Mouse (Mus musculus) cerebellum, adult 9-10 months (tissue): ENCODE results near the gene Aatk.

ENCODE experiments used
- DNase-seq: peaks from one replicate; pipeline ENCODE4 v3.0.0; 2022

Aatk gene

DNA sequence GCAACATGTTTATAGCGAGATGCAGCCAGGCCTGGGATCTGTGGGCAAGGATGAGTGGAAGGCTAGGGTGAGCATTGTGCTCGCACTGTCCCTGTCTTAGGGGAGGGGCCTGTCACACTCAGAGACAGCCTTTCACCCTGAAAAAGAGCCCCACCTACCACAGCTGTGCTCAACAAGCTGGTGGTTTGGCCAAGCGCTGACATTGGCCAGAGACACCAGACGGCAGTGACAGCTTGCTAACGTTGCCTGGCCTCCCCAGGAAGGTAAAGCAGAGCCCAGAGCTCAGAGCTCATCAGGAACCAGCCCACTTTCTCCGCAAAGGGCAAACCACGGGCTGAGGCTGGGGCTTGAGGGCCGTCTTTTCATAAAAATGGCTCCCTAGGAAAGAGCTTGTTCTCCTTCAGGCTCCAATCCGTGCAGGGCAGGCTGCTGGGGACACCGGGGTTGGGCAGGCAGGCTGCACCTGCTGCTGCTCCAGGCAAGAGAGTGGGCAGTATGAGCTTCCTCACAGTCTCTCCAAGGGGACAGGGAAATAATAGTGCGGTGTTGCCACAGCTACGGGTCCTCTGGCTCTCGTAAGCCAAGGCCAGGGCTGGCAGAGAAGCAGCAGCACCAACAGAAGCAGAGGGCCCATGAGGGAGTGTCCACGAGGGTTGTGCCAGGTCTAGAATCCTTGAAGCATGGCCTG lies 4.3 kb upstream of the Aatk start:
- no peak for DNase-seq

DNA sequence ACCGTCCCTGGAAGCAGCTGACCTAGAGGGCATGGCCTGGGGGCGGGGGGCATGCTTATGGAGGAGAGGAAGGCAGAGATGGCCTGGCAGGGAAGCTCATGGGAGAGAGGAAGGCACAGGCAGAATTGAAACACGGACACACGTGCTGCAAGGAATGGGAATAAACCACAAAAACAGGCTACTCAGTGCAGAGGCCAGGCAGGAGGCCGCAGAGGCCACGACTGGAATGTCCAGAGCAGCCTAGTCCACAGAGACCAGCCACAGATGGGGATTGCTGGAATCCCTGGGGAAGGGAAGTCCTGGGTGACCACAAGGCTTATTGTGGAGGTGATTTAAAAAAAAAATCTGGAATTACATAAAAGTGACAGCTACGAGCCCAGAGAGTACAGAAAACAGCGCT lies 2.1 kb upstream of the Aatk start:
- DNase-seq: no peak

DNA sequence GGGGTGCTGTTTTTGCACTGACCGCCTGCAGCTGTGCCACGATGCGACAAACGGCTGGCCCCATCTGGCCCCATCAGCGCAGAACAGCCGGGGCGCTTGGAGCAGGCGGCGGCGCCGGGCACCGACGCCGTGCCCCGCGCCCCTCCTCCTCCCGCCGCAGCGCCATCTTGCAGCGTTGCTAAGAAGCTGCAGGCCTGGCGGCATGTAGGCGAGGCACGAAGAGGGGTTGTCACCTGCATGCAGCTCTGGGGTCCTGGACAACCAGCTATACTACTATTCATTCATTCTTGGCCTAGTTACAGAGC lies 1.2 kb upstream of the Aatk start:
- no peak for DNase-seq

DNA sequence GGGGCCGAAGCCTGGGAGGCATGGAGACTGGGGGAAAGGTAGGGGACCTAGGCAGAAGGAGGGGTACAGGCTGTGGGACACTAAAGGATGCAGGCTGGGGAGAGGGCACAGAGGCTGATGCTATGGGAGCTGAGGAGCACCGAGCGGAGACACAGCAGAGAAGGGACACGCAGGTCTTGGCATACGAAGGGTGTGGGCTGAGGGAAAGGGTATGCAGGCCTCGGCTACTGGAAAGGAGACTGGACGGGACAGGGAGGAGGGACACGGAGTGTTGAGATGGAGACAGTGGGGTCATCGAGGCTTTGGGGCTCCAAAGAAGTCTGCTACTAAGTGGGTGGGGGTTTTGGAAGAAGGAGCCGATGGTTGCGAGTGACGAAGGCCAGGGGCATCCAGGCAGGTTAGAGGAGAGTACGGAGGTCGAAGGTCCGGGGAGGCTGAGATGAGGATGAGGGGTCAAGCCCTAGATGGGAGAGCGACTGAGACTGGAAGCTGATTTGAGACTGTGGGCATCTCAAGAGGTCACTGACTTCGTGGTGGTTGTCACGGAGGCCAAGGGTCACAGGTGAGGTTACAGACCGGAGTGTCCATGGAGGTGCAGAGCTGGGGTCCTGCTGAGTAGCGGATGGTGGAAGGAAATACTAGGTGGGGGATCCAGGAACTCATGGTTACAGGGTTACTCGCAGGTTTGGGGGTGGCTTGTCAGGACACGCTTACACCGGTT lies 724 bp upstream of the Aatk start:
- DNase-seq: no peak

DNA sequence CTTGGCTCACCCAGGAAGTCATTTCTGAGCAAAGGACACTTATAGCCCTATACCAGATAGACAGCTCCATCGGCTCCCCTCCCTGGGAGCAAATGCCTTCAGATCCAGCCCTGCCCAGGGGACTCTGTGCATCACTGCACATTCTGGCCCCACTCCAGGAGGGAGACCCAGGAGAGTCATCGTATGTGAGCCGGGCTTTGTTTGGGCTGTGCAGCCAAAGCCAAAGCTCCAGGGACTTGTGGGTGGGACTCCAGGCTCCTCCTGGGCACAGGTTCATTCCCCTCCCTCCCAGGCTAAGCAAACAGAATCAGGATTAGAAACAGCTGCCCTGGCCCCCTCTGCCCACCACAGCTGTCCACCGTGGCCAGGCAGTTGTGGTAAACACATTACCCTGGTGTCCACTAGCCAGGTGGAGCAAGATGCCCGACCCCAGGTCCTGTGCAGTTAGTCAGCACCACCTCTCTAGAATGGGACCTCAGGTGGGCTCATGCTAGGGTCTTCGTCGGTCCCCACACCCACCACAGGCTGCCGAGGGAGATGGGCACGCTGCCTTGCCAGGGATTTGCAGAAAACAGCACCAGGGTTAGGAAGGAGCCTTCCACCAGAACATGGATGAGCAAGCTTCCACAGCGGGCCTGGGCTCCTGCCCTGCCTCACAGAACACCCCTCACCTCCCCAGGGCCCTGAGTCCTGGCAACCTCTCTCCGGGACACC lies 971 bp downstream of the Aatk start:
- no peak for DNase-seq

DNA sequence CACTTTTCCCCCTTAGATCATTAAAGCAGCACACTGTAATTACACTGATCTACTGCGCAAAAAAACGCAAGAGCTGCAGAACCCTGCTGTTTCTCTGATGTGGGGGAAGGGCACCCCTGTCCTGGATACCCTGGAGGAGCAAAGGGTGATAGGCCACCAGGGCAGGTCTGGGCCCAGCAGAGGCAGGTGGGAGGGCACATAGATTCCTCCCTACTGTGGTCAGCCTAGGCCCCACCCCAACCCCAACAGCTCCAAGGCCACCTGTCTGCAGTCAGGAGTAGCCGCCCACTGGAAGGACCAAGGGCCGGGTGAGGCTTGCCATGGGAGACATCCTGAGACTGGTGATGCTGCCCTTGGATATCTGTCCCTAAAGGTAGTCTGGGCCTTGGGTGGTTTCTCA lies 1.6 kb downstream of the Aatk start:
- DNase-seq: no peak

DNA sequence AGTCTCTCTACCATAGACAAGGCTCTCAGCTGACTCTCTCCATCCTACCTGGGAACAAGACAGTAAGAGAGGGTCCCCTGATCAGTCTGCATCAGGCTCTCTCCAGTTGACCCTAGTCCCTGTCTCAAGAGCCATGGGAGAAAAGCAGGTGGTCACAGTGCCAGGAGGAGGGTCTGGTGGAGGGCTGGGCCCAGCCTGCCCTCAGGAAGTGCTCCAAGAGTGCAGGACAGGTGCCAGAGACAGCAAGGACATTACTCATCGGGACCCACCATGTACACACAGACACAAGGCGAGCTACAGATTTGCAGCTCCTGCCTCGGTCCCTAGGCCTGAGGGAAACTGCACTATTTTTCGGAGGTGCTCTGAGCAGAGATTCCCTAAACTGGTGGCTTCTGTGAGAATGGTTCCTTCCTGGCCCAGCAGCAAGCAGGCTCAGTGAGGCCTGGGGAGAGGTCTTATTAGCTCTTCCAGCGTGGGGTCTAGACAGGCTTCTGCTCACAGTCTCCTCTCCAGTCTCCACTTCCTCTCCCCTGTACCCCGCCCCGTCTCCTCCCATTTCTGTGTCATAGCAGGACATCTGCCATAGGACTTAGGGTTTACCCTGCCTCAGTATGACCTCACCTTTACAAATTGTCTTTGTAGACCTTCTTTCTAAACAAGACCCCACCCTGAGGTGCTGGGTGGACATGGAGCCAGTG lies 4.7 kb downstream of the Aatk start:
- no peak for DNase-seq

DNA sequence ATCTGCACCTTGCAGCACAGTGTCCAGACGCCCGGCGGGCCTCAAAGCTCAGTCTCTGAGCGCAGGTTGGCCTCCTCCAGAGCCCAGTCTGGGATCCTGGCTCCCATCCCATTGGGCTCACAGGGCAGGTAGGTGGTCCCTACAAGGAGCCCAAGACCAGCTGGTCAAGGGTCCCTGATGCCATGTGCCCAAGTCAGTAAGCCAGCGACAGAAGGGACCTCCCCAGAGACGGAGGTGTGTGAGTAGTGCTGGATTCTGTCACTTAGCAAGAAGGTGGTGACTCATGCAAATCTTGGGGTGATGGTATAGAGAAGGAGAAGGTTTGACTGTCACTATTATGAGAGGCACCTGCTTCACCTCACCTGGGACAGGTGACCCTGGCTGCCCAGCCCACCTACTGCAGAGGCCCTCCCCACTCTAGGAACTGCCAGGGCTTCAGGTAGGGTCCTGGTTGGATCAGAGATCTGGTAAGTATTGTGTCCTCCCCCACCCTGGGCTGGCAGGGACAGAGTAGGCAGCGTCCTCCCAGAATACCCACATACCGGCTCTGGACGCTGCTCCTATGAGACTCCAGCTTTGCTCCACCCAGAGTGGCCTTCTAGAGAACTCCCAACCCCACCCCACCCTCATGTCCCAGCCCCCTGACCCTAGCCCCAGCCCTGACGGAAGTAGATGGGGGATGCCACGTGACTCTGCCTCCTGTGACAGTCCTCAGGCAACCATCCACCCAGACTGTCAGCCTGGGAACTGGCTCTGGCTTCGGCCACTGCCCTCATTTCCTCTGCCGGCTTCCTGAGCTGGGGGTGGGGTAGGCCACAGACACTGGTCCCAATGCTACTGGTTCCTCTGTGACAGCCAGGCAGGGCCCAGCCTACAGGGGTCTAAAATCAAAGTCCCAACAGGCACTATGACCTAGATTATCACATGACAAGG lies 5.5 kb downstream of the Aatk start:
- DNase-seq: no peak

DNA sequence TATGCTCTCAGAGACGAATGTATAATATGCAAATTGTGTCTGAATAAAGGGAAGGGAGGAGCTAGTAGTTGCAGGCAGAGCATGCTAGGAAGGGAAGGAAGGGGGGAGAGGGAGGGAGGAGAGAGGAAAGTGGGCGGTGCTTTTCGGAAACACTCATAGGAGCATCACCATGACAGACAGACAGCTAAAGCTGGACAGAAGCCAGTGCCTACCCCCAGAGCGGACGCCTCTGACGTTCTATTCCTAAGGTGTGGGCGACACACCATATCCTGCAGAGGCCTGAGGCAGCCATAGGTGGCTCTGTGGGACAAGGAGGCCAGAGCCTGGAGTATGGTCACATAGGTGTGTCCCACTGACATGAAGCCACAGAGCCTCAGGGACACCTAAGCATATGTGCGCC lies 6.5 kb downstream of the Aatk start:
- DNase-seq: no peak

DNA sequence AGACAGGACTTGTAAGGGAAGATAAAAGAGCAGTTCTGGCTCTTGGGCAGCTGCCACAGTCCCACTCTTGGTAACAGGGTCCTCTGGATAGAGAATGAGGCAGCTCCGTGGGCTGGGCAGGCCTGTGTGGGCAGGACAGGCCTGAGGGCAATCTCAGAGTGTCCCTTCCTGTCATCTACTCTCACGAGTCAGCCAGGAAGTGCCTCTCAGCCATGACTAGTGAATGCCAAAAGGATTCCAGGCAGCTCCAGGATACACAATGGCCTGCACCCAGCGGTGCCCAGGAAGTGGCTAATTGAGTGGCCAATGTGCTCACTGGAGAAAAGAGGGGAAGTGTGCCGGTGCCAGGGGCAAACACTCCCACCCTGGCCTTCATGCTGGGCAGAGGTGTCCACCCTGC lies 7.4 kb downstream of the Aatk start:
- DNase-seq: no peak

DNA sequence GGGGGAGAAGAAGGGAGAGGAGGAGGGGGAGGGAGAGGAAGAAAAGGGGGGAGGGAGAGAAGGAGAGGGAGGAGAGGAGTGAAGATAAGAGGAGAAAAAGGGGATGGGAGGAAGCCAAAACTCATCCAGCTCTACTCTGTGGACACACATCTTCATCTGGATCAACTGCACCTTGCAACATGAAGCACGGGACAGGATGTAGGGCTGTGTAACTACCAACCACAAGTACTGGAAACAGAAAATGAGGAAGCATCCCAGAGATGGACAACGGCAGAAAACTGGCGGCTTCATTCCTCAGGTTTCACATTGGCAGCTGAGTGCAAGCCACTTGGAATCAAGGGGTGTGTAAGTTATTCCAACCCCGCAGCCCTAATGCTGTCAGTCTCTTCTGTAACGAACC lies 12.2 kb downstream of the Aatk start:
- DNase-seq: no peak

DNA sequence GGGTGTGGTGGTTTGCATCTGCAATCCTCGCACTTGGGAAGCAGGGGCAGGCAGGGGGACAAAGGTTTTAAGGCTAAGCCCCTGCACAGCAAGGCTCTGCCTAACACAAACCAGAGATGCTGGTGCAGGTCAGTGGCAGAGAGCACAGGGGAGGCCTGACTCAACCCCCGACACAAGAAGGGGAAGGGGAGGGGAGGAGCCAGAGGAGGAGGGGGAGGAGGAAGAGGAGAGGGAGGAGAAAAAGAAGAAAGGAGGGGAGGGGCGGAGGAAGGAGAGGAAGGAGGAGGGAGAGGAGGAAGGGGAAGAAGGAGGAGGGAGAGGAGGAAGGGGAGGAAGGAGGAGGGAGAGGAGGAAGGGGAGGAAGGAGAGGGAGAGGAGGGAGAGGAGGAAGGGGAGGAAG lies 12.7 kb downstream of the Aatk start:
- DNase-seq: no peak

DNA sequence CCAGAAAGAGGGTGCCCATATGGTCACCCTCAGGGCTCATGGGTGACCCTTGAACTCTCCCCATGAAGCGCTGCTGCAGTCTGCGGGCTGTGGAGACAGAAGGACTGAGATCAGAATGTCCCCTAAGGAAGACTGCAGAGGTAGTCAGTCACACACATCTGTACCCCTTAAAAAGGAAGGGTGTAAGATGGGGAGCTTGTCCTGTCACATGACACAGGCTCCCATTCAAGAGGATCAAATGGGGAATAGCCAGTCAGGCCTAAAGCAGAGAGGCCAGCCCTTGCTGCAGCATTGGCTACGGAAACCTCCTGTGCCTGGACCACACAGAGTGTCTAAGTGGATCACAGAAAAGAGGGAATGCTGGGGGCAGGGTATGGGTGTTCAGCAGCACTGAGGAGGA lies 13.5 kb downstream of the Aatk start:
- DNase-seq: no peak

DNA sequence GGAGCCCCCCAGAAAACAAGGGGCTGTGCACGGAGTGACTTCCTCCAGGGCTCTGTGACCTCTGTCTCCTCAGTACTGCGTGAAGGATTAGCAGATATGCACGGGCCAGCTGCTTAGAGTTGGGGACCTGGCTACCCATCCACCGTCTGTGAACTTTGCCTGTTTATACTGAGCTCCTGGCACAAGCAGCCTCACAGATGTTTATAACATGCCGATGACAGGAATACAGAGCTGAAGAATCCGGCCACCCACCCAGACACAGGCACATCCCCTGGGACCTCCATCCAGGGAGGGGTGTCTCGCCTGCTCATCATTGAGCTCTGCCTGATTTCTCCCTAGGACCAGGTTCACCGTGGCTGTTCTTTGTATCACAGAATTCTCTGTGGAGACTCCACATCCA lies 14.9 kb downstream of the Aatk start:
- no peak for DNase-seq

DNA sequence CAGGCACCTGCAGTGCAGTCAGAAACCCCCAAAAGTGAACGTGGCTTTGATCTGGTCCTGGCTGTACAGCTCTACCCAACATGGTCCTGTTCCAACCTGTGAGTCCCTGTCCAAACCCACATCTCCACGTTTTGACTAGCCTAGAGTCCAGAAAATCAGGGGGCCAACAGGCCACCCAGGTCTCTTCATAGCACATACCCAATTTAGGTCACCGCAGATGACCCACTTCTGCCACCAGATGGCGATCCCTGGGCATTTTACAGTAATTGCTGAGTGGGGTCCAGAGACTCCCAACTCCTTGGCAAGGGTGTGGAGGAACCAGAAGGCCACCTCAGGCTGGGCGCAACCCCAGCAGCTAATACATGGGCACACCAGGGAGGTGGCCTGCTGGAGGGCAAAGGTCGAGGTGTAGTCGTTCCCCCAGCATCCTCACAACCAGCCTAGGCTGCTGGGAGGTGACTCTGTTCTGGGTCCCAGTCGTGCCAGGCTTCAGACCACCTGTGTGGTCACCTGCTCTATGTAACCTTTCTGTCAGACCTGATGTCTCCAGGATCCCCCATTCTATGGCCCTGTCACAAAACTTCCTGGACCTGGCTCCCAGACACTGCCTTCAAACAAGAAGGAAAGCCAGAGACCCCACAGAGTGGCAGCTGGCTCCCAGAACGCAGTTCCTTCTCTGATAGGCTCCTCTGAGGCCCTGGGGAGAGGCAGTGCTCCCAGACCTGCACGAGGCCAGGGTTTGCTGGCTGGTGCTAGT lies 16.6 kb downstream of the Aatk start:
- DNase-seq: peak; percentile 85

DNA sequence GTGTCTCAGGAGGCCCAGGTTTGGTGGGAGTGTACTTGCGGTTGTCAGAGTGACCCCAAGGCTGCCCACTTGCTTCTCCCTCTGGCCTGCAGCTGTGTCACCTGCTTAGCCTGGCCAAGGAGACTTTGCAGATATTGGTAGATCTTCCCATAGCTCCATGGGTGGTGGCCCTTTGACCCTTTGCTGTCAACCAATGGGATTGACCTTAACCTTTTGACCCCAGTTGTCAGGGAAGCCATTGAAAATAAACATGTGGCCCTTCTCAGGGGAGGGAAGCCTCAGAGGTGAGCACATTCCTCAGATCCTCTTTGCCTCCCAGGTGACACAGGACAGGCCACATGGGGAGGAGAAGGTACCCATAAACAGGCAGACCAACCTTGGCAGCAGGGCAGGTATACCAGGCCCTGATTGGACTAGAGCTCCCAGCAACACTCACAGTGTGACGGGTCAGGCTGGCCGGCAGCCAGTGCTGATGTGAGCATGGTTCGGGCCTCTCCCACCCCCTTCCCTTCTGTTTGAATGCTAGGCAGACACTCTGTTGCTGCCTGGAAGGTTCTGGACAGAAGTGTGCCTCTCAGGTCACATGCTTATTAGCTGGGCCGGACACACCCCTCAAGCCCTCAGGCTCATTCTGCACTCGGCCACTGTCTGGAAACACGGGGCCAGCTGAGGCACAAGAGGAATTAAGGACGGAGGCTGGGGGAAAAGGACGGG lies 17.4 kb downstream of the Aatk start:
- peak; percentile 71 for DNase-seq

DNA sequence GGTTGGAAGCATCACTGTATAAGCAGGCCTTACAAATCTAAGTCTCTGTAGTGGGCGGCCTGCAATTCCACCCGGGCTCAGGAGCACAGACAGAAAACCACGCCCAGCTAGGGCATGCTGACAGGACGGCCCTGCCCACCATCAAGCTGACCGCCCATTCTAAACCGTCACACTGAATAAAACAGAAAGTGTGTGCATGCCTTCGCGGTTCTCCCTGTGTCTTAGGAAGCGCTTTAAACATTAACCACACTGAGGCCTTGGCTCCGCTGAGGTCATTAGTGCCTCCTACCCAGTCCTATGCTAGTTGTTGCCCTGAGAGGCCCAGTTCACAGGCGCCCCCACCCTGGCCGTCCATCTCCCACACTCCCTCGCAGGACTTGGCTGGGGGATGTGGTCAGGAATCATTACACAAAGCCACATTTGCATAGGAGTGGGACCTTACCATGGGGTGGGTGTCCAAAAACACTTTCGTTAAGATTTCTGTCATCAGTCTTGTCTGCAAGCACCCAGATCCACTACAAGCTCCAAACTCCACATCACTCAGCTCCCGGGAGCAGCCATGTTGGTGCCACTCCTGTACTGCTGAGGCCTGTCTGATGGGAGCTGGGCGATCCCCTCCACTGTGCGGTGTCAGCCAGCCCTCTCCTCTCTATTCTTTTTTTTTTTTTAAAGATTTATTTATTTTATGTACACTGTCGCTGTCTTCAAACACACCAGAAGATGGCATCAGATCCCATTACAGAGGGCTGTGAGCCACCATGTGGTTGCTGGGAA lies 18.5 kb downstream of the Aatk start:
- DNase-seq: no peak

DNA sequence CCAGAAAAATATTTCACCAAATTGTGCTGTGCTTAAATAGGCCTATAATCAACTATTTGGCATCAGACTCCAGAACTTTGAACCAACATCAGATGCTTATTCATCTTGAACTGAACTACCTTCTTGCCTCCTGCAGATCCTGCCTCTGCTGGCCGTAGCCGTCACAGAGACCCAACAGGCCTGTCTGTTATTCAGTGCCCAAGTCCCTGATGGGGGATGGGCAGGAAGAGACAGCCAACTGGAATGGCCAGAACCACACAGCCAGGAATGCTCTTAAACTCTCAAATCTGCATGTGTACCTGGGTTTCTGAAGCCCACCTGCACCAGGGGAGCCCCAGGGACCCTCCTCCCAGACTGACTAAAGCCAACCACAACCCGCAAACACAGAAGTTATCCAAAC lies 20.0 kb downstream of the Aatk start:
- no peak for DNase-seq

DNA sequence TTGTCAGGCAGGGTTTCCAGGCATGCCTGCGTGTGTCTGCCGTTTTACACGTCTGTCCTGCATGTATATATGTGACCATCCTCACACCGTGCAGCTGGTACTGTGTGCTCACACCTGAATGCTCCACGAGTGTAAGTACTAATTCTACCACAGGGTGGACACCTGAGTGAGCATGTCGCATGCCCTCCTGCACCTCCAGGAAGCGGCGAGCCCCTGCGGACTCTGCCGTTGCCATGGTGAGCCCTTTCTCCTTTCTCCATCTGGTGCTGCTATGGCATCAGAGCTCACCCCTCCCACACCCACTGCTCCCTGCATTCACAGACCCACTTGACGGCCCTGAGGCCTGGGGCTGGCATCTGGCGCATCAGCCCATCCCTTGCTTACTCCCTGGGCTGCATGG lies 24.1 kb downstream of the Aatk start:
- peak; percentile 85 for DNase-seq

DNA sequence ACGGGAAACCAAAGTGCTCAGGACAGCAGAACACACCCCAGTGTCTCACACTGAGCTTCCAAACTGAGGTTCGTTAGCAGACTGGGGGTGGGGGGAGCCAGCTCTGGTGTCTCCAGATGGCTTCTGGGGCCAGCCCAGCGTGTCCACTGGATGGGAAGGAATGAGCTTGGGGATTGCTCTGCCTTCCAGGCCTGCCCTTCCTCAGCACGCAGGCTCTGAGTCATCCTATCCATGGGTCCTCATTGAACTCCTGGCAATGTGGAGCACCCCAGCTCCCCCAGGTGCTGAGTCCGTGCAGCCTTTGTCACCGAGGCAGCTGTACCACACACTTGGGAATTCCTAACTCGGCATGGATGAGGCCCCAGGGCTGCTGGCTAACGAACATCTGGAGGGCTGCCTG lies 24.8 kb downstream of the Aatk start:
- DNase-seq: peak; percentile 76
